Mouse (Mus musculus): Measurements from ENCODE around the gene Krt12. TPM values are rescaled to one million over a fixed set of nuclear protein-coding genes. Genes with fewer than 3 reads are reported as not detected.

Krt12 gene
- polyA plus RNA-seq, 1 experiment from 2014 or later: not detected

GRCm38 (mm10) chr11:99436625-99437024 lies 14.6 kb upstream of the Krt12 start:
- Histone ChIP-seq H3K4me1 (peaks cover 22% of the 10 kb centered on the region), H3K4me3 (no peak overlapping the region), H3K36me3 (no peaks in the 10 kb centered on the region), H3K9me3 (replicated peaks) (no peaks in the 10 kb centered on the region), H3K27me3 (ENCODE audit: low read depth, poor library complexity, severe bottlenecking) (no peaks in the 10 kb centered on the region), H3K27ac (no peak overlapping the region)
- 88% methylated on average over 4 of the region's 4 CpGs for WGBS
- DNase-seq (ENCODE audit: low spot score): no peak

- WGBS: 55% methylated on average over 12 of the region's 12 CpGs
- no peak overlapping the region for H3K27ac ChIP-seq
- no peaks in the 10 kb centered on the region for H3K9me3 ChIP-seq (replicated peaks)
- H3K4me3 ChIP-seq: no peak overlapping the region
- no peaks in the 10 kb centered on the region for H3K27me3 ChIP-seq (ENCODE audit: low read depth, poor library complexity, severe bottlenecking)
- DNase-seq (ENCODE audit: low spot score): no peak
- H3K4me1 ChIP-seq: no peaks in the 10 kb centered on the region
- H3K36me3 ChIP-seq: no peaks in the 10 kb centered on the region
Measured at GRCm38 (mm10) chr11:99430670-99431069, 8.6 kb upstream of the Krt12 start.

GRCm38 (mm10) chr11:99420586-99420985 lies 1.5 kb downstream of the Krt12 start:
- peaks cover 7% of the 10 kb centered on the region for H3K4me1 ChIP-seq
- H3K9me3 ChIP-seq (replicated peaks): no peaks in the 10 kb centered on the region
- H3K4me3 ChIP-seq: no peak overlapping the region
- H3K27me3 ChIP-seq (ENCODE audit: low read depth, poor library complexity, severe bottlenecking): peaks cover 9% of the 10 kb centered on the region
- H3K27ac ChIP-seq: no peak overlapping the region
- H3K36me3 ChIP-seq: no peaks in the 10 kb centered on the region
- DNase-seq (ENCODE audit: low spot score): no peak
- whole genome bisulfite sequencing: 58% methylated on average over 10 of the region's 10 CpGs

- no peaks in the 10 kb centered on the region for H3K9me3 ChIP-seq (replicated peaks)
- peaks cover 7% of the 10 kb centered on the region for H3K4me1 ChIP-seq
- H3K27ac ChIP-seq: no peak overlapping the region
- no peaks in the 10 kb centered on the region for H3K36me3 ChIP-seq
- H3K27me3 ChIP-seq (ENCODE audit: low read depth, poor library complexity, severe bottlenecking): peaks cover 9% of the 10 kb centered on the region
- no peak for DNase-seq (ENCODE audit: low spot score)
- 72% methylated on average over 16 of the region's 16 CpGs for WGBS
- H3K4me3 ChIP-seq: no peak overlapping the region
Measured at GRCm38 (mm10) chr11:99417819-99418218, 4.2 kb downstream of the Krt12 start.

- no peak for DNase-seq (ENCODE audit: low spot score)
- Histone ChIP-seq H3K36me3 (no peaks in the 10 kb centered on the region), H3K9me3 (replicated peaks) (no peaks in the 10 kb centered on the region), H3K27ac (no peak overlapping the region), H3K4me1 (peaks cover 7% of the 10 kb centered on the region), H3K4me3 (no peak overlapping the region), H3K27me3 (ENCODE audit: low read depth, poor library complexity, severe bottlenecking) (peaks cover 7% of the 10 kb centered on the region)
- WGBS: 92% methylated on average over 13 of the region's 13 CpGs
Measured at GRCm38 (mm10) chr11:99416902-99417301, 5.2 kb downstream of the Krt12 start.

GRCm38 (mm10) chr11:99414463-99415147 lies 7.5 kb downstream of the Krt12 start:
- Histone ChIP-seq H3K4me3 (no peak overlapping the region), H3K9me3 (replicated peaks) (no peaks in the 10 kb centered on the region), H3K27ac (no peak overlapping the region), H3K27me3 (ENCODE audit: low read depth, poor library complexity, severe bottlenecking) (peaks cover 6% of the 10 kb centered on the region; the same call in 1 of the 2 replicates), H3K36me3 (no peaks in the 10 kb centered on the region), H3K4me1 (no peaks in the 10 kb centered on the region)
- 89% methylated on average over 13 of the region's 13 CpGs for WGBS
- no peak for DNase-seq (ENCODE audit: low spot score)

GRCm38 (mm10) chr11:99413247-99413646 lies 8.8 kb downstream of the Krt12 start:
- Histone ChIP-seq H3K9me3 (replicated peaks) (no peaks in the 10 kb centered on the region), H3K27me3 (ENCODE audit: low read depth, poor library complexity, severe bottlenecking) (peaks cover 6% of the 10 kb centered on the region; the same call in 1 of the 2 replicates), H3K4me1 (no peaks in the 10 kb centered on the region), H3K27ac (no peak overlapping the region), H3K36me3 (no peaks in the 10 kb centered on the region), H3K4me3 (no peak overlapping the region)
- WGBS: 20% methylated on average over 6 of the region's 6 CpGs
- peak; percentile 45 for DNase-seq (ENCODE audit: low spot score)

- H3K4me1 ChIP-seq: no peaks in the 10 kb centered on the region
- H3K4me3 ChIP-seq: no peak overlapping the region
- no peaks in the 10 kb centered on the region for H3K27me3 ChIP-seq (ENCODE audit: low read depth, poor library complexity, severe bottlenecking)
- no peaks in the 10 kb centered on the region for H3K36me3 ChIP-seq
- 82% methylated on average over 10 of the region's 10 CpGs for WGBS
- no peak for DNase-seq (ENCODE audit: low spot score)
- no peaks in the 10 kb centered on the region for H3K9me3 ChIP-seq (replicated peaks)
- H3K27ac ChIP-seq: no peak overlapping the region
Measured at GRCm38 (mm10) chr11:99406186-99406585, 15.9 kb downstream of the Krt12 start.

GRCm38 (mm10) chr11:99399956-99400549 lies 22.0 kb downstream of the Krt12 start:
- no peaks in the 10 kb centered on the region for H3K9me3 ChIP-seq (replicated peaks)
- no peak for DNase-seq (ENCODE audit: low spot score)
- H3K36me3 ChIP-seq: no peaks in the 10 kb centered on the region
- H3K4me3 ChIP-seq: no peak overlapping the region
- H3K4me1 ChIP-seq: no peaks in the 10 kb centered on the region
- 89% methylated on average over 13 of the region's 13 CpGs for WGBS
- 0 out of 2 replicates have a peak, but pooled peaks cover 9% of the 10 kb centered on the region for H3K27me3 ChIP-seq (ENCODE audit: low read depth, poor library complexity, severe bottlenecking)
- H3K27ac ChIP-seq: no peak overlapping the region

GRCm38 (mm10) chr11:99398832-99399231 lies 23.2 kb downstream of the Krt12 start:
- no peaks in the 10 kb centered on the region for H3K9me3 ChIP-seq (replicated peaks)
- no peaks in the 10 kb centered on the region for H3K36me3 ChIP-seq
- H3K4me3 ChIP-seq: no peak overlapping the region
- H3K27ac ChIP-seq: no peak overlapping the region
- no peaks in the 10 kb centered on the region for H3K4me1 ChIP-seq
- DNase-seq (ENCODE audit: low spot score): no peak
- WGBS: 71% methylated on average over 8 of the region's 8 CpGs
- 0 out of 2 replicates have a peak, but pooled peaks cover 9% of the 10 kb centered on the region for H3K27me3 ChIP-seq (ENCODE audit: low read depth, poor library complexity, severe bottlenecking)

- H3K9me3 ChIP-seq (replicated peaks): no peaks in the 10 kb centered on the region
- 0 out of 2 replicates have a peak, but pooled peaks cover 9% of the 10 kb centered on the region for H3K27me3 ChIP-seq (ENCODE audit: low read depth, poor library complexity, severe bottlenecking)
- no peak for DNase-seq (ENCODE audit: low spot score)
- H3K4me3 ChIP-seq: no peak overlapping the region
- H3K36me3 ChIP-seq: no peaks in the 10 kb centered on the region
- H3K4me1 ChIP-seq: no peaks in the 10 kb centered on the region
- H3K27ac ChIP-seq: no peak overlapping the region
- 86% methylated on average over 3 of the region's 3 CpGs for WGBS
Measured at GRCm38 (mm10) chr11:99398084-99398483, 24.0 kb downstream of the Krt12 start.

GRCm38 (mm10) chr11:99396661-99397060 lies 25.4 kb downstream of the Krt12 start:
- 87% methylated on average over 2 of the region's 2 CpGs for WGBS
- Histone ChIP-seq H3K27me3 (ENCODE audit: low read depth, poor library complexity, severe bottlenecking) (0 out of 2 replicates have a peak, but pooled peaks cover 9% of the 10 kb centered on the region), H3K4me3 (no peak overlapping the region), H3K36me3 (no peaks in the 10 kb centered on the region), H3K9me3 (replicated peaks) (no peaks in the 10 kb centered on the region), H3K27ac (no peak overlapping the region), H3K4me1 (no peaks in the 10 kb centered on the region)
- DNase-seq (ENCODE audit: low spot score): no peak

- 52% methylated on average over 3 of the region's 3 CpGs for WGBS
- Histone ChIP-seq H3K36me3 (no peaks in the 10 kb centered on the region), H3K27ac (no peak overlapping the region), H3K4me3 (no peak overlapping the region), H3K9me3 (replicated peaks) (no peaks in the 10 kb centered on the region), H3K27me3 (ENCODE audit: low read depth, poor library complexity, severe bottlenecking) (0 out of 2 replicates have a peak, but pooled peaks cover 9% of the 10 kb centered on the region), H3K4me1 (no peaks in the 10 kb centered on the region)
- no peak for DNase-seq (ENCODE audit: low spot score)
Measured at GRCm38 (mm10) chr11:99396034-99396433, 26.0 kb downstream of the Krt12 start.
